18 mouse cellular contexts compared by ENCODE assay signal in the genomic region with DNA sequence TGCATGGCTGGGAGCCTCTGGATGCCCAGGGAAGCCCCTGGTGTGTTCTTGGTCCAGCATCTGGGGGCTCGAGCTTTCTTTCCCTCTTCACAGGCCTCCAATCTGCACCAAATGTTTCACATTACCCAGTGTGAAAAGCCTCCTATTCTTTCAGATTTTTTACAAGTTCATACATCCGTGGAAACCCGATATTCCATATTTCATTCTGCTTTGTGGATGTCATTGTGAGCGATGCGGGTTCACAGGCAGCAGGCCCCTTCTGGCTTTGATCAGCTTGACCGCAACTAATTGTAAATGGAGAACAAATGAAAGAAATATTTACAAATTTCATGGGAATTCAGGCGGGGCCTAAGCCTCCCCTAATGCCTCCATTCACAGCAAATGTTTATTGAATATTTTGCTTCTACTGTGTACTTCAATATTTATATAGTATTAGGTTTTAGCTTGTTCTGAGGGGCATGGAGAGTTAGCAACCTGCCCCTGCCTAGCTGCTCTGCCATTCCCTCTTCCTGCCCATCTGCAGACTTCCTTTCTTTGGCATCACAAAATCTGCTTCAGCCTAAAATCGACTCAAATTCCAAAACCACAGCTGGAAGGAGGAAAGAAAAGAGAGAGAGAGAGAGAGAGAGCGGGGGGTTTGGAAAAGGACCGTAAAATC.
DNase-seq lines count a peak whose midpoint lies in the region; ATAC-seq lines count a peak whose summit lies in the region.
"Had no signal": no experiment of that assay in that cellular context is flagged by ENCODE, and none has a peak within 500 bp of the region (broad histone marks: within the 10 kb centered on the region; RNA-seq: fewer than 3 reads in every experiment).

No protein-coding gene starts in this region.

- no peaks in the 10 kb centered on the region for H3K9me3 ChIP-seq in hindbrain, embryonic 10.5 days
- no peaks in the 10 kb centered on the region for H3K9me3 ChIP-seq in hindbrain, embryonic 16.5 days (ENCODE audit: control insufficient read depth, low read length)
- H3K9me3 ChIP-seq in embryonic facial prominence, embryonic 13.5 days: no peaks in the 10 kb centered on the region
- no peaks in the 10 kb centered on the region for H3K9me3 ChIP-seq in midbrain, embryonic 13.5 days
- H3K9me3 ChIP-seq: heart, embryonic 15.5 days; hindbrain, embryonic 15.5 days had no signal

- WGBS in hindbrain, embryonic 10.5 days: 38% methylated on average over 10 of the region's 10 CpGs
- WGBS in hindbrain, embryonic 16.5 days: 39% methylated on average over 10 of the region's 10 CpGs
- WGBS in embryonic facial prominence, embryonic 13.5 days: 16% methylated on average over 10 of the region's 10 CpGs
- WGBS in midbrain, embryonic 13.5 days: 52% methylated on average over 10 of the region's 10 CpGs

- peak; percentile 27 for DNase-seq in hindbrain, embryonic 10.5 days (ENCODE audit: low spot score)
- DNase-seq in hindlimb bud, embryonic 11.5 days (ENCODE audit: extremely low spot score, low read depth, low spot score): peak; percentile 30
- DNase-seq in right cerebral cortex, postnatal 25 days: no peak
- no peak for DNase-seq in heart, adult 18-20 months
- DNase-seq in c-Kit-positive CD71-positive TER-119-positive erythroid progenitor cells, embryonic 14.5 days (ENCODE audit: low spot score): no peak
- DNase-seq: adrenal gland, postnatal 36 days; cerebellum, postnatal 25 days; kidney, adult 2 months; left cerebral cortex, postnatal 4 days had no signal

- H3K27ac ChIP-seq in hindbrain, embryonic 10.5 days: peak overlapping the region; percentile 42; the same call in 1 of the 2 replicates
- no peak overlapping the region for H3K27ac ChIP-seq in hindbrain, embryonic 16.5 days (ENCODE audit: low read depth, low read length)
- H3K27ac ChIP-seq in embryonic facial prominence, embryonic 13.5 days: peak overlapping the region; percentile 80
- no peak overlapping the region for H3K27ac ChIP-seq in midbrain, embryonic 13.5 days
- H3K27ac ChIP-seq: heart, embryonic 15.5 days; hindbrain, embryonic 15.5 days; macrophage had no signal

- no peak overlapping the region for H3K4me2 ChIP-seq in hindbrain, embryonic 16.5 days (ENCODE audit: low read length)
- H3K4me2 ChIP-seq in embryonic facial prominence, embryonic 13.5 days: peak overlapping the region; percentile 27
- H3K4me2 ChIP-seq in midbrain, embryonic 13.5 days (replicated peaks): no peak overlapping the region
- H3K4me2 ChIP-seq: heart, embryonic 15.5 days; hindbrain, embryonic 15.5 days; lung, embryonic 14.5 days had no signal

- H3K36me3 ChIP-seq in hindbrain, embryonic 10.5 days: no peaks in the 10 kb centered on the region
- H3K36me3 ChIP-seq in hindbrain, embryonic 16.5 days (ENCODE audit: control insufficient read depth, insufficient read depth, low read length): no peaks in the 10 kb centered on the region
- no peaks in the 10 kb centered on the region for H3K36me3 ChIP-seq in embryonic facial prominence, embryonic 13.5 days
- no peaks in the 10 kb centered on the region for H3K36me3 ChIP-seq in midbrain, embryonic 13.5 days
- H3K36me3 ChIP-seq: heart, embryonic 15.5 days; hindbrain, embryonic 15.5 days had no signal

- ATAC-seq in hindbrain, embryonic 16.5 days: no peak
- ATAC-seq in embryonic facial prominence, embryonic 13.5 days (ENCODE audit: insufficient number of reproducible peaks, insufficient read depth, low FRiP score, low TSS enrichment, low read depth): peak; percentile 67
- peak; percentile 62 for ATAC-seq in midbrain, embryonic 13.5 days
- ATAC-seq: activated CD4-positive, CD25-positive, alpha-beta regulatory T cell, adult 4 months had no signal

- H3K4me3 ChIP-seq in hindbrain, embryonic 10.5 days: no peak overlapping the region
- no peak overlapping the region for H3K4me3 ChIP-seq in hindbrain, embryonic 16.5 days (ENCODE audit: low read length)
- no peak overlapping the region for H3K4me3 ChIP-seq in embryonic facial prominence, embryonic 13.5 days
- H3K4me3 ChIP-seq in midbrain, embryonic 13.5 days (replicated peaks): no peak overlapping the region
- H3K4me3 ChIP-seq: heart, embryonic 15.5 days; hindbrain, embryonic 15.5 days; myocyte had no signal

- no peak overlapping the region for H3K9ac ChIP-seq in hindbrain, embryonic 16.5 days (ENCODE audit: low read depth, low read length)
- no peak overlapping the region for H3K9ac ChIP-seq in embryonic facial prominence, embryonic 13.5 days
- H3K9ac ChIP-seq in midbrain, embryonic 13.5 days (replicated peaks): no peak overlapping the region
- H3K9ac ChIP-seq: heart, embryonic 15.5 days; hindbrain, embryonic 15.5 days; lung, embryonic 14.5 days had no signal

- H3K4me1 ChIP-seq in hindbrain, embryonic 10.5 days (replicated peaks): peaks cover 24% of the 10 kb centered on the region
- no peaks in the 10 kb centered on the region for H3K4me1 ChIP-seq in hindbrain, embryonic 16.5 days (ENCODE audit: control insufficient read depth, insufficient read depth, low read depth, low read length)
- H3K4me1 ChIP-seq in embryonic facial prominence, embryonic 13.5 days: peaks cover 34% of the 10 kb centered on the region
- H3K4me1 ChIP-seq in midbrain, embryonic 13.5 days (replicated peaks): peaks cover 12% of the 10 kb centered on the region
- H3K4me1 ChIP-seq: heart, embryonic 15.5 days; hindbrain, embryonic 15.5 days had no signal

- no peaks in the 10 kb centered on the region for H3K27me3 ChIP-seq in hindbrain, embryonic 10.5 days (ENCODE audit: insufficient read depth, poor library complexity, severe bottlenecking)
- H3K27me3 ChIP-seq in hindbrain, embryonic 16.5 days (replicated peaks; ENCODE audit: control insufficient read depth, insufficient read depth, low read length): no peaks in the 10 kb centered on the region
- H3K27me3 ChIP-seq in embryonic facial prominence, embryonic 13.5 days: peaks cover 35% of the 10 kb centered on the region
- 0 out of 2 replicates have a peak, but pooled peaks cover 3% of the 10 kb centered on the region for H3K27me3 ChIP-seq in midbrain, embryonic 13.5 days
- H3K27me3 ChIP-seq: heart, embryonic 15.5 days; hindbrain, embryonic 15.5 days had no signal

Comparison
In these comparisons a context has a peak if more than half of its experiments do, and no peak if none do; other contexts are left out.
1. H3K27ac ChIP-seq: peak in hindbrain, embryonic 10.5 days (single experiment) and embryonic facial prominence, embryonic 13.5 days (single experiment); none in hindbrain, embryonic 16.5 days (single experiment) and midbrain, embryonic 13.5 days (single experiment).
2. DNase-seq: peak in hindbrain, embryonic 10.5 days (single experiment) and hindlimb bud, embryonic 11.5 days (single experiment); none in right cerebral cortex, postnatal 25 days (single experiment), heart, adult 18-20 months (0 of 2) and c-Kit-positive CD71-positive TER-119-positive erythroid progenitor cells, embryonic 14.5 days (single experiment).